Mouse (Mus musculus): ENCODE data around the gene Zbtb3. TPM values are rescaled to one million over a fixed set of nuclear protein-coding genes. Genes with fewer than 3 reads are reported as not detected.

The Zbtb3 gene
- polyA plus RNA-seq, 1 experiment from 2014 or later, result 4.1 TPM

DNA sequence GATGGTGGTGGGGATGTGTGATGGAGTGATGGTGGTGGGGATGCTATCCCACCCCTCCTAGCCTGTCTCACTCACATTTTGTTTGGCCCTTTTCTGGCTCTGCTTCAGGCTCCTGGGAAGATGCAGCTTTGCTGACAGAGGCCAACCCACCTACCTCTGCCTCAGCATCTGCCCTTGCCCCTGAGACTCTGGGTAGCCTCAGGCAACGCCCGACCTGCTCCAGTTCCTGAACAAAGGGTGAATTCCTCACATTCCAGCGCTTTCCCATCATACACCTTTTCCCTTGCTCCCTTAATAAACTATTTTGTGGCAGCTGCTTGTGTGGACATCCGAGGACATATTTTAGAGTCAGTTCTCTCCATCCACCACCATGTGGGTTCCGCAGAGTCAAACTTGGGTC, 46.0 kb downstream of the Zbtb3 start:
- Histone ChIP-seq H3K27ac (ENCODE audit: low read length) (no peak overlapping the region), H3K4me1 (ENCODE audit: control insufficient read depth, insufficient read depth, low read length) (peaks cover 3% of the 10 kb centered on the region; the same call in 1 of the 2 replicates), H3K9ac (ENCODE audit: low read depth, low read length) (no peak overlapping the region), H3K4me3 (ENCODE audit: low read length) (no peak overlapping the region), H3K27me3 (replicated peaks; ENCODE audit: control insufficient read depth, insufficient read depth, low read length) (no peaks in the 10 kb centered on the region), H3K36me3 (ENCODE audit: control insufficient read depth, insufficient read depth, low read length) (peaks cover 6% of the 10 kb centered on the region), H3K4me2 (ENCODE audit: low read depth, low read length) (no peak overlapping the region), H3K9me3 (ENCODE audit: control insufficient read depth, low read length) (no peaks in the 10 kb centered on the region)
- no peak for ATAC-seq
- WGBS, result 58% methylated on average over 5 of the region's 5 CpGs

GRCm38 (mm10) chr19:8850402-8850901, 48.1 kb downstream of the Zbtb3 start, which contains the start of gene Lrrn4cl:
Lrrn4cl (plus strand) TSS chr19:8850768.
- peak within 1 kb of the TSS; percentile 41; the same call in 1 of the 2 replicates for H3K9ac ChIP-seq (ENCODE audit: low read depth, low read length)

GRCm38 (mm10) chr19:8851639-8852038, 49.3 kb downstream of the Zbtb3 start:
- WGBS, result 44% methylated on average over 7 of the region's 7 CpGs
- no peak overlapping the region for H3K4me3 ChIP-seq (ENCODE audit: low read length)
- ATAC-seq, result no peak
- H3K9ac ChIP-seq (ENCODE audit: low read depth, low read length), result no peak overlapping the region
- peaks cover 3% of the 10 kb centered on the region; the same call in 1 of the 2 replicates for H3K4me1 ChIP-seq (ENCODE audit: control insufficient read depth, insufficient read depth, low read length)
- no peak overlapping the region for H3K27ac ChIP-seq (ENCODE audit: low read length)
- no peaks in the 10 kb centered on the region for H3K27me3 ChIP-seq (replicated peaks; ENCODE audit: control insufficient read depth, insufficient read depth, low read length)
- peaks cover 3% of the 10 kb centered on the region; the same call in 1 of the 2 replicates for H3K36me3 ChIP-seq (ENCODE audit: control insufficient read depth, insufficient read depth, low read length)
- no peak overlapping the region for H3K4me2 ChIP-seq (ENCODE audit: low read depth, low read length)
- H3K9me3 ChIP-seq (ENCODE audit: control insufficient read depth, low read length), result no peaks in the 10 kb centered on the region

More at GRCm38 (mm10) chr19:8850402-8850901, 48.1 kb downstream of the Zbtb3 start, which contains the start of gene Lrrn4cl:
- Histone ChIP-seq H3K27me3 (replicated peaks; ENCODE audit: control insufficient read depth, insufficient read depth, low read length) (no peaks in the 10 kb centered on the region), H3K4me1 (ENCODE audit: control insufficient read depth, insufficient read depth, low read length) (peaks cover 3% of the 10 kb centered on the region; the same call in 1 of the 2 replicates), H3K27ac (ENCODE audit: low read length) (0 out of 2 replicates have a peak within 1 kb of the TSS, but pooled peaks have one; percentile 17), H3K4me3 (ENCODE audit: low read length) (no peak within 1 kb of the TSS), H3K9me3 (ENCODE audit: control insufficient read depth, low read length) (no peaks in the 10 kb centered on the region), H3K36me3 (ENCODE audit: control insufficient read depth, insufficient read depth, low read length) (peaks cover 6% of the 10 kb centered on the region), H3K4me2 (ENCODE audit: low read depth, low read length) (peak within 1 kb of the TSS; percentile 14; the same call in 1 of the 2 replicates)
- WGBS, result 21% methylated on average over 7 of the region's 7 CpGs
- ATAC-seq, result peak; percentile 83

GRCm38 (mm10) chr19:8852236-8852928, 50.0 kb downstream of the Zbtb3 start:
- Histone ChIP-seq H3K36me3 (ENCODE audit: control insufficient read depth, insufficient read depth, low read length) (peaks cover 3% of the 10 kb centered on the region; the same call in 1 of the 2 replicates), H3K9ac (ENCODE audit: low read depth, low read length) (no peak overlapping the region), H3K9me3 (ENCODE audit: control insufficient read depth, low read length) (no peaks in the 10 kb centered on the region), H3K4me1 (ENCODE audit: control insufficient read depth, insufficient read depth, low read length) (peaks cover 3% of the 10 kb centered on the region; the same call in 1 of the 2 replicates), H3K27me3 (replicated peaks; ENCODE audit: control insufficient read depth, insufficient read depth, low read length) (no peaks in the 10 kb centered on the region), H3K4me2 (ENCODE audit: low read depth, low read length) (no peak overlapping the region), H3K27ac (ENCODE audit: low read length) (no peak overlapping the region), H3K4me3 (ENCODE audit: low read length) (no peak overlapping the region)
- no peak for ATAC-seq
- WGBS, result 51% methylated on average over 10 of the region's 10 CpGs

DNA sequence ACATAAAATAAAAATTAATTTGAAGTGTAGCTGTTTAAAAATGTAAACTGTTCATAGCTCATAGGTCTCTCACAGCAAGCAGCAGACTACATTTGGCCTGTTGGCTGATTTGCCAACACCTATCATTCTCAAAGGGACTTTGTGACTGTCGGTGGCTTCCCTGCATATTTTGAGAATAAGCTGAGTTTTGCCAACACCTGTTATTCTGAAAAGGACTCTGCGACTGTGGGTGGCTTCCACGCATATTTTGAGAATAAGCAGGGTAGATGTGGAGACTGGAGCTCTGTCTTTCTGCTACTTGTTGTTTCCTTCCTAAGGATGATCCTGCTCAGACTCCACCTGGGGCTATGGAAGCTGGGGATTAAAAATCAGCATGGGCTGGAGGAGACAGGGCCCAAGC, 50.8 kb downstream of the Zbtb3 start:
- peaks cover 3% of the 10 kb centered on the region; the same call in 1 of the 2 replicates for H3K36me3 ChIP-seq (ENCODE audit: control insufficient read depth, insufficient read depth, low read length)

More for the DNA sequence above, 50.8 kb downstream of the Zbtb3 start:
- ATAC-seq, result no peak
- no peaks in the 10 kb centered on the region for H3K9me3 ChIP-seq (ENCODE audit: control insufficient read depth, low read length)
- H3K4me2 ChIP-seq (ENCODE audit: low read depth, low read length), result no peak overlapping the region
- H3K9ac ChIP-seq (ENCODE audit: low read depth, low read length), result no peak overlapping the region
- no peaks in the 10 kb centered on the region for H3K27me3 ChIP-seq (replicated peaks; ENCODE audit: control insufficient read depth, insufficient read depth, low read length)
- no peak overlapping the region for H3K27ac ChIP-seq (ENCODE audit: low read length)
- peaks cover 3% of the 10 kb centered on the region; the same call in 1 of the 2 replicates for H3K4me1 ChIP-seq (ENCODE audit: control insufficient read depth, insufficient read depth, low read length)
- 88% methylated on average over 3 of the region's 3 CpGs for WGBS
- H3K4me3 ChIP-seq (ENCODE audit: low read length), result no peak overlapping the region

Other genes with a start within 250 kb of the Zbtb3 start
- 0.04 and 0.05 TPM in 2 replicates for gene Slc22a8, start 211.3 kb upstream of the Zbtb3 start, polyA plus RNA-seq (2015; fragmentation: Nextera tagmentation; extraction: Ambion mirVana)
- not detected in 2 replicates for gene Slc22a6, start 184.5 kb upstream of the Zbtb3 start, polyA plus RNA-seq (2015; fragmentation: Nextera tagmentation; extraction: Ambion mirVana)
- 1.2 TPM in 2 replicates for gene Chrm1, start 138.8 kb upstream of the Zbtb3 start, polyA plus RNA-seq (2015; fragmentation: Nextera tagmentation; extraction: Ambion mirVana)
- 211 and 225 TPM in 2 replicates for gene Slc3a2, start 79.2 kb upstream of the Zbtb3 start, polyA plus RNA-seq (2015; fragmentation: Nextera tagmentation; extraction: Ambion mirVana)
- gene Wdr74, start 66.7 kb upstream of the Zbtb3 start, polyA plus RNA-seq (2015; fragmentation: Nextera tagmentation; extraction: Ambion mirVana), result 78.1 and 88.7 TPM in 2 replicates
- 0.91 and 1.6 TPM in 2 replicates for gene 1700092M07Rik, start 61.8 kb upstream of the Zbtb3 start, polyA plus RNA-seq (2015; fragmentation: Nextera tagmentation; extraction: Ambion mirVana)
- 120 and 124 TPM in 2 replicates for gene Stx5a, start 61.1 kb upstream of the Zbtb3 start, polyA plus RNA-seq (2015; fragmentation: Nextera tagmentation; extraction: Ambion mirVana)
- 133 and 137 TPM in 2 replicates for gene Nxf1, start 45.5 kb upstream of the Zbtb3 start, polyA plus RNA-seq (2015; fragmentation: Nextera tagmentation; extraction: Ambion mirVana)
- gene Tmem223, start 31.6 kb upstream of the Zbtb3 start, polyA plus RNA-seq (2015; fragmentation: Nextera tagmentation; extraction: Ambion mirVana), result 161 and 164 TPM in 2 replicates
- 110 and 120 TPM in 2 replicates for gene Tmem179b, start 28.1 kb upstream of the Zbtb3 start, polyA plus RNA-seq (2015; fragmentation: Nextera tagmentation; extraction: Ambion mirVana)
- gene Taf6l, start 16.1 kb upstream of the Zbtb3 start, polyA plus RNA-seq (2015; fragmentation: Nextera tagmentation; extraction: Ambion mirVana), result 24.0 and 25.0 TPM in 2 replicates
- gene Polr2g, start 4.0 kb upstream of the Zbtb3 start, polyA plus RNA-seq (2015; fragmentation: Nextera tagmentation; extraction: Ambion mirVana), result 130 and 138 TPM in 2 replicates
- 36.0 and 44.0 TPM in 2 replicates for gene Ttc9c, start 16.8 kb downstream of the Zbtb3 start, polyA plus RNA-seq (2015; fragmentation: Nextera tagmentation; extraction: Ambion mirVana)
- gene Hnrnpul2, start 17.5 kb downstream of the Zbtb3 start, polyA plus RNA-seq (2015; fragmentation: Nextera tagmentation; extraction: Ambion mirVana), result 3.7 and 4.3 TPM in 2 replicates
- not detected in 2 replicates for gene AC129217.1, start 27.2 kb downstream of the Zbtb3 start, polyA plus RNA-seq (2015; fragmentation: Nextera tagmentation; extraction: Ambion mirVana)
- 48.5 and 49.7 TPM in 2 replicates for gene Bscl2, start 34.9 kb downstream of the Zbtb3 start, polyA plus RNA-seq (2015; fragmentation: Nextera tagmentation; extraction: Ambion mirVana)
- gene Gng3, start 36.6 kb downstream of the Zbtb3 start, polyA plus RNA-seq (2015; fragmentation: Nextera tagmentation; extraction: Ambion mirVana), result 13.3 and 14.3 TPM in 2 replicates
- gene Lrrn4cl, start 48.2 kb downstream of the Zbtb3 start, polyA plus RNA-seq (2015; fragmentation: Nextera tagmentation; extraction: Ambion mirVana), result 1.6 and 1.7 TPM in 2 replicates
- gene Ubxn1, start 68.9 kb downstream of the Zbtb3 start, polyA plus RNA-seq (2015; fragmentation: Nextera tagmentation; extraction: Ambion mirVana), result 158 and 170 TPM in 2 replicates
- 60.7 and 61.2 TPM in 2 replicates for gene Uqcc3, start 78.4 kb downstream of the Zbtb3 start, polyA plus RNA-seq (2015; fragmentation: Nextera tagmentation; extraction: Ambion mirVana)
- gene Lbhd1, start 81.2 kb downstream of the Zbtb3 start, polyA plus RNA-seq (2015; fragmentation: Nextera tagmentation; extraction: Ambion mirVana), result 60.7 and 74.8 TPM in 2 replicates
- gene Gm49403, start 81.4 kb downstream of the Zbtb3 start, polyA plus RNA-seq (2015; fragmentation: Nextera tagmentation; extraction: Ambion mirVana), result not detected in 2 replicates
- gene 1810009A15Rik, start 86.3 kb downstream of the Zbtb3 start, polyA plus RNA-seq (2015; fragmentation: Nextera tagmentation; extraction: Ambion mirVana), result 79.5 and 89.2 TPM in 2 replicates
- not detected in 2 replicates for gene Gm49416, start 86.4 kb downstream of the Zbtb3 start, polyA plus RNA-seq (2015; fragmentation: Nextera tagmentation; extraction: Ambion mirVana)
- gene Ints5, start 90.5 kb downstream of the Zbtb3 start, polyA plus RNA-seq (2015; fragmentation: Nextera tagmentation; extraction: Ambion mirVana), result 39.2 and 40.9 TPM in 2 replicates
- 95.7 and 100 TPM in 2 replicates for gene Ganab, start 95.5 kb downstream of the Zbtb3 start, polyA plus RNA-seq (2015; fragmentation: Nextera tagmentation; extraction: Ambion mirVana)
- gene B3gat3, start 117.8 kb downstream of the Zbtb3 start, polyA plus RNA-seq (2015; fragmentation: Nextera tagmentation; extraction: Ambion mirVana), result 44.0 and 45.4 TPM in 2 replicates
- 3.1 and 3.3 TPM in 2 replicates for gene Rom1, start 126.8 kb downstream of the Zbtb3 start, polyA plus RNA-seq (2015; fragmentation: Nextera tagmentation; extraction: Ambion mirVana)
- gene Eml3, start 127.0 kb downstream of the Zbtb3 start, polyA plus RNA-seq (2015; fragmentation: Nextera tagmentation; extraction: Ambion mirVana), result 22.6 and 23.5 TPM in 2 replicates
- gene Mta2, start 139.3 kb downstream of the Zbtb3 start, polyA plus RNA-seq (2015; fragmentation: Nextera tagmentation; extraction: Ambion mirVana), result 119 and 130 TPM in 2 replicates
- gene Tut1, start 151.3 kb downstream of the Zbtb3 start, polyA plus RNA-seq (2015; fragmentation: Nextera tagmentation; extraction: Ambion mirVana), result 30.1 and 31.7 TPM in 2 replicates
- gene Eef1g, start 164.5 kb downstream of the Zbtb3 start, polyA plus RNA-seq (2015; fragmentation: Nextera tagmentation; extraction: Ambion mirVana), result 392 and 445 TPM in 2 replicates
- gene Ahnak, start 186.7 kb downstream of the Zbtb3 start, polyA plus RNA-seq (2015; fragmentation: Nextera tagmentation; extraction: Ambion mirVana), result 16.5 and 20.8 TPM in 2 replicates

Measured in intestine, embryonic 16.5 days (tissue).